Mouse (Mus musculus) layer of hippocampus, postnatal 14 days (tissue): ENCODE results near the gene Casp1. TPM values are rescaled to one million over a fixed set of nuclear protein-coding genes. Genes with fewer than 3 reads are reported as not detected.

ENCODE experiments used
- total RNA-seq, 2 experiments: library from RNA; stranded (reverse); gene quantifications; 2 replicates each; pipeline ENCODE4 v1.2.3; 2021

The Casp1 gene
- total RNA-seq, 2 experiments from 2014 or later: 0.94 to 1.2 TPM

Other genes starting within 250 kb of the Casp1 start
- gene Casp4, start 10.3 kb downstream of the Casp1 start, total RNA-seq: 1 to 10 TPM in 1 of 2 experiments, under 1 TPM in 1; 0.90 to 1.1 TPM
- gene Casp12, start 46.9 kb downstream of the Casp1 start, total RNA-seq: 1 to 10 TPM; 1.0 to 1.1 TPM